8 mouse cellular contexts compared by ENCODE assay signal in the genomic region with DNA sequence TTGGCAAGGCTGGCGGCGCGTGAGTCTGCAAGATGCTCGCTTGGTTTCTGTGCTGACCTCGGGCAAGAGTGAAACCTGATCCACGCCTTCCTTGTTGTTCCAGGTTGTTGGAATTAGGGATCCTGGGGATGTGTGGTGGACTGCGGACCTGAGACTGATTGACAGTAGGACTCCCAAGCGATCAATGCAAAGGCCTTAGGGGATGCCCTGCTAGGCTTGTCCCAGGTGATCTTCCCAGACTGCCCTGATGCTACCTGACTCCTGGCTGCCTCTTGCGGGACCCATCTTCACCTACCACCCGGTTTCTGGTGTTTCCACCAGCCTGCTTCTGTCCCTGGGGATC. TPM values are rescaled to one million over a fixed set of nuclear protein-coding genes. Genes with fewer than 3 reads are reported as not detected.
DNase-seq lines count a peak whose midpoint lies in the region; ATAC-seq and TF ChIP-seq lines count a peak whose summit lies in the region.

No protein-coding gene starts in this region.

- peak overlapping the region; percentile 67 for H3K4me2 ChIP-seq in limb, embryonic 15.5 days
- H3K4me2 ChIP-seq in stomach, embryonic 16.5 days (ENCODE audit: low read depth, low read length): peak overlapping the region; percentile 61

- H3K36me3 ChIP-seq in spleen, adult 2 months (ENCODE audit: control insufficient read depth, insufficient read depth, low read length): no peaks in the 10 kb centered on the region
- H3K36me3 ChIP-seq in limb, embryonic 15.5 days: 0 out of 2 replicates have a peak, but pooled peaks cover 4% of the 10 kb centered on the region
- H3K36me3 ChIP-seq in stomach, embryonic 16.5 days (ENCODE audit: control insufficient read depth, insufficient read depth, low read length): no peaks in the 10 kb centered on the region

- no peaks in the 10 kb centered on the region for H3K9me3 ChIP-seq in limb, embryonic 15.5 days
- no peaks in the 10 kb centered on the region for H3K9me3 ChIP-seq in stomach, embryonic 16.5 days (replicated peaks; ENCODE audit: control insufficient read depth, low read length)

- H3K9ac ChIP-seq in limb, embryonic 15.5 days: peak overlapping the region; percentile 95
- H3K9ac ChIP-seq in stomach, embryonic 16.5 days (ENCODE audit: low read length): peak overlapping the region; percentile 97

- no peak for TF ChIP-seq CTCF in cerebellum, adult 2 months (IDR thresholded peaks at IDR 0.05; ENCODE audit: borderline replicate concordance, insufficient read depth, low read depth, low read length)
- TF ChIP-seq CTCF in spleen, adult 2 months (IDR thresholded peaks at IDR 0.05; ENCODE audit: extremely low read depth, insufficient read depth, insufficient read length, insufficient replicate concordance): no peak

- TF ChIP-seq POLR2A in cerebellum, adult 2 months (IDR thresholded peaks at IDR 0.05; ENCODE audit: borderline replicate concordance, insufficient read depth, low read length): no peak
- no peak for TF ChIP-seq POLR2A in spleen, adult 2 months (IDR thresholded peaks at IDR 0.05; ENCODE audit: low read depth, low read length)

- H3K4me1 ChIP-seq in cerebellum, adult 2 months (ENCODE audit: control insufficient read depth, insufficient read depth, low read length): peaks cover 2% of the 10 kb centered on the region; the same call in 1 of the 2 replicates
- H3K4me1 ChIP-seq in spleen, adult 2 months (ENCODE audit: control insufficient read depth, insufficient read depth, insufficient read length): peaks cover 7% of the 10 kb centered on the region; the same call in 1 of the 2 replicates
- peaks cover 14% of the 10 kb centered on the region for H3K4me1 ChIP-seq in limb, embryonic 15.5 days
- peaks cover 6% of the 10 kb centered on the region; the same call in 1 of the 2 replicates for H3K4me1 ChIP-seq in stomach, embryonic 16.5 days (ENCODE audit: control insufficient read depth, insufficient read depth, low read length)

- H3K27ac ChIP-seq in cerebellum, adult 2 months (ENCODE audit: insufficient read depth, low read length): peak overlapping the region; percentile 56
- H3K27ac ChIP-seq in spleen, adult 2 months (ENCODE audit: insufficient read depth, low read length): no peak overlapping the region
- no peak overlapping the region for H3K27ac ChIP-seq in limb, embryonic 15.5 days
- H3K27ac ChIP-seq in stomach, embryonic 16.5 days (ENCODE audit: low read length): no peak overlapping the region

- H3K4me3 ChIP-seq in cerebellum, adult 2 months (replicated peaks; ENCODE audit: insufficient read depth, low read depth, low read length): peak overlapping the region; percentile 93
- H3K4me3 ChIP-seq in spleen, adult 2 months (ENCODE audit: extremely low read depth, insufficient read depth, insufficient read length): peak overlapping the region; percentile 89
- H3K4me3 ChIP-seq in limb, embryonic 15.5 days: peak overlapping the region; percentile 98
- peak overlapping the region; percentile 99 for H3K4me3 ChIP-seq in stomach, embryonic 16.5 days (replicated peaks; ENCODE audit: low read length)

- under 1% methylated on average over 10 of the region's 10 CpGs for WGBS in cerebellum, adult 2 months
- WGBS in spleen, adult 2 months: 5% methylated on average over 10 of the region's 10 CpGs
- under 1% methylated on average over 10 of the region's 10 CpGs for whole genome bisulfite sequencing in limb, embryonic 15.5 days
- WGBS in stomach, embryonic 16.5 days: 3% methylated on average over 10 of the region's 10 CpGs

- DNase-seq in cerebellum, adult 2 months: no peak
- no peak for DNase-seq in cerebellum, postnatal 25 days
- DNase-seq in spleen, adult 2 months (ENCODE audit: low read depth in 1 of 2, low spot score in 2 of 2): no peak
- DNase-seq in spleen, postnatal 4 days (ENCODE audit: low spot score in 2 of 2): no peak
- no peak for DNase-seq in adrenal gland, adult 8-10 months
- DNase-seq in right cerebral cortex, postnatal 10 days (ENCODE audit: low spot score in 2 of 2): no peak

- no peaks in the 10 kb centered on the region for H3K27me3 ChIP-seq in cerebellum, adult 2 months (ENCODE audit: control insufficient read depth, insufficient read depth, low read length)
- no peaks in the 10 kb centered on the region for H3K27me3 ChIP-seq in spleen, adult 2 months (ENCODE audit: control insufficient read depth, insufficient read depth, low read length)
- no peaks in the 10 kb centered on the region for H3K27me3 ChIP-seq in limb, embryonic 15.5 days
- no peaks in the 10 kb centered on the region for H3K27me3 ChIP-seq in stomach, embryonic 16.5 days (ENCODE audit: control insufficient read depth, insufficient read depth, low read length)

- ATAC-seq in limb, embryonic 15.5 days (ENCODE audit: insufficient number of reproducible peaks, low FRiP score, low TSS enrichment, low read depth): 0 out of 2 replicates have a peak, but pooled peaks have one; percentile 37
- peak; percentile 45; the same call in 1 of the 2 replicates for ATAC-seq in stomach, embryonic 16.5 days (ENCODE audit: insufficient read depth, low FRiP score)

RNA-seq across cellular contexts. Expression of a gene that starts 0.3 kb away (rescaled TPM):
- 44.6 and 45.3 TPM in 2 replicates for polyA plus RNA-seq in cerebellum, adult 2 months (2012; rRNA removed)
- 6.4 and 10.2 TPM in 2 replicates for polyA plus RNA-seq in spleen, adult 2 months (2012; rRNA removed)
- 128 and 130 TPM in 2 replicates for polyA plus RNA-seq in limb, embryonic 15.5 days (2015; fragmentation: Nextera tagmentation; extraction: Ambion mirVana)
- 107 and 119 TPM in 2 replicates for polyA plus RNA-seq in stomach, embryonic 16.5 days (2015; fragmentation: Nextera tagmentation; extraction: Ambion mirVana)
- 10 to 100 TPM; 48.4 to 60.7 (median 59.4) TPM for total RNA-seq in adrenal gland, adult 8-10 months (2022)

RNA-seq across cellular contexts. Expression of a gene that starts 42.5 kb away (rescaled TPM):
- polyA plus RNA-seq in cerebellum, adult 2 months (2012; rRNA removed): not detected in 2 replicates
- polyA plus RNA-seq in spleen, adult 2 months (2012; rRNA removed): not detected in 2 replicates
- 0.36 and 0.38 TPM in 2 replicates for polyA plus RNA-seq in limb, embryonic 15.5 days (2015; fragmentation: Nextera tagmentation; extraction: Ambion mirVana)
- polyA plus RNA-seq in stomach, embryonic 16.5 days (2015; fragmentation: Nextera tagmentation; extraction: Ambion mirVana): not detected in 2 replicates
- under 1 TPM in 1 of 4 experiments, not detected in 3; 0.22 TPM for total RNA-seq in adrenal gland, adult 8-10 months (2022)
